Mouse (Mus musculus): Measurements from ENCODE around the gene Hist1h2bh.

The Hist1h2bh gene

DNA sequence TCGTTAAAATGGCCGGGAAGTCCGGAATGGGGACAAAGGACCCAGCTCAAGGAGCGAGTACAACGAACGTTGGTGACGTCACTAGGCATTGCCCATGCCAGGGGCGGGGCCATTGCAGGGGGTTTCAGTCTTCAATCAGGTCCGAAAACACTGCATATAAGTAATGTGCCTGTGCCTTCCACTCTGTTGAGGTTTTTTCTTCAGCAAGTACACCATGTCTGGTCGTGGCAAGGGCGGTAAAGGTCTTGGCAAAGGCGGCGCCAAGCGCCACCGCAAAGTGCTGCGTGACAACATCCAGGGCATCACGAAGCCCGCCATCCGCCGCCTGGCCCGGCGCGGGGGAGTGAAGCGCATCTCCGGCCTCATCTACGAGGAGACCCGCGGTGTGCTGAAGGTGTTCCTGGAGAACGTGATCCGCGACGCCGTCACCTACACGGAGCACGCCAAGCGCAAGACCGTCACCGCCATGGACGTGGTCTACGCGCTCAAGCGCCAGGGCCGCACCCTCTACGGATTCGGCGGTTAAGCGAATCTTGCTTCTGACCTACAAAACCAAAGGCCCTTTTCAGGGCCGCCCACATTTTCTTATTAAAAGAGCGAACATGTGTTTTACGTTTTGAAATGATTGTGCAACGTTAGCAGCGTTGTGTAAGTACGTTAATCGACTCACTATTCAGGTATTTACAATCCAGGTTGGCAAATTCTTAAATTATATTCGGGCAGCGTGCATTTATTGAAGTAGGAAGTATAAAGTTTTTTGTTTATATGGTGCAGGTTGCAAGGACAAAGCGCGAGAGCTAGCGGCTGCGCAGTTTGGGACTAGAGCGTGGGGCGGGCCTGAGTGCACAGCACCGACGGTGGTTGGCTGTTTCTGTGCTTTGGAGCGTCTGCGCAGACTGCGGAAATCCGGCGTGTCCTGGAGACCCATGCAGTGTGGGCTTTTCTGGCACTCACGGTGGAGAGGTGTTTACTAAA is 12.0 kb downstream of the Hist1h2bh start, which contains the start of gene Hist1h4h:
Hist1h4h (plus strand) TSS at position 150 of the 975 bp plus-strand sequence.
- peak; percentile 98 for DNase-seq (ENCODE audit: low read depth, low spot score)

- peak; percentile 66 for DNase-seq (ENCODE audit: low read depth, low spot score)
Measured at GRCm38 (mm10) chr13:23530181-23530900, 12.9 kb downstream of the Hist1h2bh start.

- DNase-seq (ENCODE audit: low read depth, low spot score): no peak
Measured at GRCm38 (mm10) chr13:23529480-23530165, 13.6 kb downstream of the Hist1h2bh start.

DNA sequence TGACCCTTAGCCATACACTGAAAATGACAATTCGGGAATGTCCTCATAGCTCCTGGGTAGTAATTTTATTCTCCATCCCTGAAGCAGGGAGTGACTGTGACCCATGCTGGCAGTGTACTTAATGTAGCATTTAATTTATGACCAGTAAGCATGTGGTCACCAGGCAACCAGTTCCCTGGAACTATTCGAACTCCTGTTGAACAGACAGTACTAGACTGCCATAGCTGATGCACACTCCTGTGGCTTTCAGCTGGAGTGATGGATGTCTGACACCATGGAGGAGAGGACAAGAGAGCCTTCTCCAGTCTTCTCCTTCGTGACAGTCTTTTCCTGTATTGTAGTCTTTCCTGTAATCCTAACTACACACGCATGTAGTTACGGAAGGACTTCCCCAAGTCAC is 14.2 kb downstream of the Hist1h2bh start:
- DNase-seq (ENCODE audit: low read depth, low spot score): no peak

- DNase-seq (ENCODE audit: low read depth, low spot score): peak; percentile 93
Measured at GRCm38 (mm10) chr13:23526312-23526711, 16.9 kb downstream of the Hist1h2bh start.

DNA sequence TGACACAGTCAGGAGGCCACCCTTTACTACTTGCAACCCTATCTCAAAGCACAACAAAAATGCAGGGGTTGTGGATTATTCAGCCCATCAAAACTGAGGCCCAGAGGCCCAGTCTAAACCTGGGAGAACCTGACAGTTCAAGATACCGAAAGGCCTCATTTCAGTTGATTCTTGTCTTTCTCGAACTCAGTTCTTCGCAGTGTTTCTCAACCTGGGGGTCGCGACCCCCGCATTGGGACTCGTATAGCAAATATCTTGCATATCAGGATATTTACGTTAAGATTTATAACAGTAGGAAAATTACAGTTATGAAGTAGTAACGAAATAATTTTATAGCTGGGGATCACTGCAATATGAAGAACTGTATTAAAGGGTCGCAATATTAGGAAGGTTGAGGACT is 17.3 kb downstream of the Hist1h2bh start:
- no peak for DNase-seq (ENCODE audit: low read depth, low spot score)

- peak; percentile 91 for DNase-seq (ENCODE audit: low read depth, low spot score)
Measured at GRCm38 (mm10) chr13:23524654-23525053, 18.5 kb downstream of the Hist1h2bh start.

DNA sequence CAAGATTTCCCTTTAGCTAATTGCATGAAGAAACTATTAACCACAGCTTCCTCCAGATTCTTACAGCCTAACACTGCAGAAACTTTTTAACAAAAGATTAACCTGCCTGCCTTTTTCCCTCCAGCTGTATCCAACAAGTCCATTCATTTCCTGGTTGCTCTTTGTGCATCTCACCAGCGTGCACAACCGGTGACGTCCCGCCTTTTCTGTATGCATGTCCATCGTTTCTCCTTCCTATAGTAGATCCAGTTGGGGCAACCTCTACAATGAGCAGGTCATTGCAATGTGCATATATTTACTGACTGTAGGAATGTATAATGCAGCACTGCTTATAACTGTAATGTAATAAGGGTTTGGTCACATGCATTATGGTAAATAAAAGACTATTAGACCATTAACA is 19.2 kb downstream of the Hist1h2bh start:
- DNase-seq (ENCODE audit: low read depth, low spot score): no peak

DNA sequence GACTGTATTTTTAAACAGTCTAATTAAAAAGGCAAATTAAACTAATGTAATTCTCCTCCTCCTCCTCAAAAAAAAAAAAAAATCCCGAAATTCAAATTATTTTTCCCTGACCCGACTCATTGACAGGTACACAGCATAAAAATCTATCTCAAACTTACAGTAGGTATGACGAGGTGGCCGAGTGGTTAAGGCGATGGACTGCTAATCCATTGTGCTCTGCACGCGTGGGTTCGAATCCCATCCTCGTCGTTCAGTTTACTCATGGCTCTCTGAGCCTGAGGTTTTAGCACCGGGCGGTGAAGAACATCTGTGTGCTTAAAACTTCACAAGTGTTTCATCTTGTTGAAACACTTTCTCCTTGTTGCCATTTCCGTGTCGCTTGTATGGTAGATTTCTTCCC is 21.5 kb downstream of the Hist1h2bh start:
- no peak for DNase-seq (ENCODE audit: low read depth, low spot score)

DNA sequence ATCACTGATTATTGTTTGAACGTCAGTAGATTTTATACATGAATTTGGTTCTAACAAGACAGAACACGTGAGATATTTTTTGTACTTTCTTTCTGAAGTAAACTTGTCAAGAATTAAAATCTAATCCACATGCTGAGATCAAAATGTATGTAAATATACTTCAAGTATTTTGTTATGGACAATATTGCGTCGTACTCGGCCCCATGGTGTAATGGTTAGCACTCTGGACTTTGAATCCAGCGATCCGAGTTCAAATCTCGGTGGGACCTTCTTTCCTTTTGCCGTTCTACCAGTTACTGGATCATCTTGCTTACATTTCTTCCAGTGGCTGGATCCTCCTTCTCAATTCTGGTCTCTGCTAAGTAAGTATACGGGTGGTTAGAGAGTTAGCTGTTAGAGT is 23.8 kb downstream of the Hist1h2bh start:
- peak; percentile 84 for DNase-seq (ENCODE audit: low read depth, low spot score)

DNA sequence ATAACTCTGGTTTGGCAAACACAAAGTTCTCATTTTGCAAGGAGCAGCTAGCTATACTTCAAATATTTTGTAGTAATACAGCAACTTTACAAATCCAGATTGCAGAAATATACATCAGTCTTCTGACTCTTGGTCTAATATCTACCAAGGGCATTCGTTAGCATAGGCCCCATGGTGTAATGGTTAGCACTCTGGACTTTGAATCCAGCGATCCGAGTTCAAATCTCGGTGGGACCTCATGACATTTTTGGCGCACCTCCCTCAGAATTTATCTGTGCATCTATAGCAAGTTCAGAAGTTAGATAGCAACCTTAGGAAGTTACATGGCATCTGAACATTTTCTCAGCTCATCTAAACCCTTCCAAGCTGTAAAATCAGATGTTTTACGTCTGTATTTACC is 24.3 kb downstream of the Hist1h2bh start:
- DNase-seq (ENCODE audit: low read depth, low spot score): peak; percentile 83

DNA sequence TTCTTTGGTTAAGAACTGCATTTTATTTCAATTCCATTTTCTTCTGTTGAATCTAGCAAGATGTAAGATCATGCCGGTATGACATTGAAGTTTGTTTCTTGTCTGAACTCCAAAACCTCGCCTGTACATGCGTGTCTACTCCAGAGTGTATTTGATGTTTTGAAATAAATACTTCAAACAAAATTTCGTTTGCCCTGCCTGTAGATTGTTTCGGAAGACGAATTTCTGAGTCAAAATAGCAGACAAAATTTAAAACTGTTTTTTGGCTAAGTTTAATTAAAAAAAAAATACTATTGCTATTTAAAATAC is 24.9 kb downstream of the Hist1h2bh start:
- DNase-seq (ENCODE audit: low read depth, low spot score): no peak

- DNase-seq (ENCODE audit: low read depth, low spot score): peak; percentile 91
Measured at GRCm38 (mm10) chr13:23517603-23518294, 25.4 kb downstream of the Hist1h2bh start.

GRCm38 (mm10) chr13:23516822-23517602 is 26.2 kb downstream of the Hist1h2bh start:
- DNase-seq (ENCODE audit: low read depth, low spot score): no peak

- no peak for DNase-seq (ENCODE audit: low read depth, low spot score)
Measured at GRCm38 (mm10) chr13:23515826-23516620, 27.2 kb downstream of the Hist1h2bh start.

GRCm38 (mm10) chr13:23515281-23515680 is 27.9 kb downstream of the Hist1h2bh start:
- no peak for DNase-seq (ENCODE audit: low read depth, low spot score)

DNA sequence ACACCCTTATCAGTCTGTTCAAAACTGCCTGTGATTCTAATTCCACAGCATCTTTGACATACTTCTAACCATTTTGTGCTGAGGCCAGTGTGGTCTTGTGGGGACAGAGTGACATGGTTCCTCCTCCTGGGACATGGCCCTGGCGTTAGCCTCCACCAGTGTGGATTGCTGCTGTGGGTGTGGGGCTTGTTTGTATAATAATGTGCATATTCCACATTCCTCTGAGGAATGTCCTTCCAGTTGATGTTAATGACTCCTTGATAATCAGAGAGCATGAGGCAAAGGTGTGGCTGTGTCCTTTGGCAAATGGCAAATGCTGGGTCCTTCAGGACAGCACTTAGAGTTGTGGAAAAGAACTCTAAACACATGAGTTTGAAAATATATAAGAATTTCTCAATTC is 29.7 kb downstream of the Hist1h2bh start:
- no peak for DNase-seq (ENCODE audit: low read depth, low spot score)

DNA sequence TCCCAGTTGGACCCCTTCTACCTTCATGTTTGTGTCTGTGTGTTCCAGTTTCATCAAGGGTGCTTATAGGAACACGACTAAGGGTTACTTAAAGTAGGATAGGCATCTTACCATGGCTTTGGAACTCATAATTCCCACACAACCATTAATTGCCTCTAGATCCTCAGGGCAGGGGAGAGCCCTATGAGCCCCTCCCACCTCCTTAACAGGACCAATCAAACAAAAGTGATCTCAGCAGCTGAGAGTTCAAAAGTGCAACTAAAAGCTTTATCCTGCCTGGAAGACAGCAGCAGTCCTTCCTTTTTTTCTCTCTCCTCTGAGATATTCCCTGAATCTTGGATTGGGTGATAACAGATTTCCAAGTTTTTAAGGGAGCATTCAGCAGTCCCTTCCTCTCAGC is 33.1 kb downstream of the Hist1h2bh start:
- DNase-seq (ENCODE audit: low read depth, low spot score): no peak

DNA sequence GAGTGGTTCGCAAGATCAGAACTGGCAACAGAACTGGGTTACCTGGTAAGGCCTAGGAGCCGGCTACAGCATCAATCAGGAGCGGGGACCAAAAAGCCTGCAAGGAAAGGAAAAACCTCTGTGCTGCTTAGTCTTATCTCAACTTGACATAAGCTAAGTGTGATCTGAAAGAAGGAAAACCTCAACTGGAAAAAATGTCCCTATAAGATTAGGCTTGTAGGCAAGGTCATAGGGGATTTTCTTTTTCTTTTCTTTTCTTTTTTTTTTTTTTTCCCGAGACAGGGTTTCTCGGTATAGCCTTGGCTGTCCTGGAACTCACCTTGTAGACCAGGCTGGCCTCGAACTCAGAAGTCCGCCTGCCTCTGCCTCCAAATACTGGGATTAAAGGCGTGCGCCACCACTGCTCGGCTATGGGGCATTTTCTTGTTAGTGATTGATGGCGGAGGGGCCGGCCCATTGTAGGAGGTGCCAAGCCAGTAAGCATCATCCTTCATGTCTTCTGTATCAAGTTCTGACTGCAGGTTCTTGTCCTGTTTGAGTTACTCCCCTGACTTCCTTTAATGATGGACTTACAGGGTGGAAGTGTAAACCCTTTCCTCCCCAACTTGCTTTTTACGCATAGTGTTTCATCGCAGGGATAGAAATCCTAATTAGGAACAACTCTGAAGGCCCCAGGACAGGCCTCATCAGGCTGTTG is 36.2 kb downstream of the Hist1h2bh start:
- no peak for DNase-seq (ENCODE audit: low read depth, low spot score)
